Mouse (Mus musculus) cerebellum, adult 11 months (tissue): ENCODE measurements around the gene Atg4b.
A peak's percentile ranks its signal among the peaks of the same experiment; 100 is the strongest.
"Not testable (repeated sequence)": the region's sequence is repeated elsewhere in the genome, so short reads cannot be mapped to it uniquely, and the experiment has no call there.

Source experiments
- DNase-seq: peaks from one replicate; pipeline ENCODE4 v3.0.0; 2022

Atg4b gene

GRCm38 (mm10) chr1:93760076-93760475 is 8.8 kb downstream of the Atg4b start:
- DNase-seq: no peak

GRCm38 (mm10) chr1:93763531-93763930 is 12.2 kb downstream of the Atg4b start:
- not testable (repeated sequence) for DNase-seq

DNA sequence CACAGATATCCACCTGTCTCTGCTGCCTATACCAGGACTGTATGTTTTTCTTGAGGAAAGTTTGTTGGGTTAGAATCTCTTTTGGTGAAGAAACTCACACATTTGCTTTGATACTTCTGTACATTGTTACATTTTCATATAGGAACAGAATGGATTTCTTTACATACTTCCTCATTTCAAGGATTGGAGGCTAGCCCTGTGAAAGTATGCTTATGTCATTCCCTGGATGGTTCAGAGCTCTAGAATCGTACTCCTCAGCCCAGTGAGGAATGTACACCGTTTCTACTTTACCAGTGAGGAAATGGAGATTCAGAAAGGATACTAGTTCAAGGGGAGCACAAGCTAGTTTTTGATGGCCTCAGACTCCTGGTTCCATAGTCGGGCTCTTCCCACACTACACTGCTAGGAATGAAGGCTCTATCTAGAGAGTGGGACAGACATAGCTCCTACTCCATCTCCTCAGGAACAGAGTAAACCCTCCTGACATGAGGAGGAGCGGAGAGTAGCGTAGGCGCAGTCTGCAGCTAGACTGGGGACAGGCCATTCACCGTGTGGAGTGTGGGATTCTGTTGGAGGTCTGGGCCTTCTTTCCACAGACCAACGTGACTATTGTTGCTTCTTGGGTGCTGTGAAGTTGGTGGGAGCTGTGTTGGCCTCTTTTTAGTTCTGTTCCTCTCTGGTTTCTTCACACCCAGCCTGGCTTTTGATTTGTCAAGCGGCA is 13.7 kb downstream of the Atg4b start:
- no peak for DNase-seq

DNA sequence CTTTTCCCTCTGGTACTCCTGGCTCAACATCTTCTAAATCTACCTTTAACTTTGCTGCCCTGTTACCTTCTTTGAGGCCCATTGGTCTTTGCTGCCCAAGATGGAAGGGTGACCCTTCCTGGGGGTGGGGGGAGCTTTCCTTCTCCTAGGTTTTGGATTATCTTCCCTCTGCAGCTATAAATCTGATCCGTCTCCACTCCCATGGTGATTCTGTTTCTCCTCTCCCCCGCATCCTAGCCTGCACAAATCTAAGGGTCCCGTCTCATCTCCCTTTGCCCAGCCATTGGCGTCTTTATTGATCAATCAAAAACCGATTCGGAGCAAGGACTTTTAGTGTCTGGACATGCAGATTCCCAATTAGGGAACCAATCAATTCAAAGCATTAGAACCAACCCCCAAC is 16.3 kb downstream of the Atg4b start:
- no peak for DNase-seq

GRCm38 (mm10) chr1:93769901-93770300 is 18.6 kb downstream of the Atg4b start:
- DNase-seq: no peak

- no peak for DNase-seq
These were observed 25.4 kb downstream of the Atg4b start for GRCm38 (mm10) chr1:93776686-93777085.

DNA sequence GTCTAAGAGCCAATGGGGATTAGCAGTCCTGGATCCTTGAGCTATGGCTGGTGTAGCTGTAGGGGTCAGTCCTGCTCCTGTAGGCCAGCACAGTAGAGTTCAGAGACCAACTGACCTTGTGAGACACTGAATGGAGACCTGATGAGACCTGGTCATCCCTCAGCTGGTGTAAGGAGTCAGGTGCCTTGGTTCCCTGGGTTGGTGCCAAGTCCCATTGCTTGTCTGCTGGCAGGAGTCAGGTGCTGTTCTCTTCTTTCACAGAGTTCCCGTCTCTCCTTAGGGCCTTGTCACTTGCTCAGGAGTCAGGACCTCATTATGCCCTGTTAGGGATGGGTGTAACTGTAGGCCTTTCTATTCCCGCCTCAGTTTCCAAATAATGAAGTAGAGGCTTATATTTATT is 35.6 kb downstream of the Atg4b start:
- DNase-seq: no peak

DNA sequence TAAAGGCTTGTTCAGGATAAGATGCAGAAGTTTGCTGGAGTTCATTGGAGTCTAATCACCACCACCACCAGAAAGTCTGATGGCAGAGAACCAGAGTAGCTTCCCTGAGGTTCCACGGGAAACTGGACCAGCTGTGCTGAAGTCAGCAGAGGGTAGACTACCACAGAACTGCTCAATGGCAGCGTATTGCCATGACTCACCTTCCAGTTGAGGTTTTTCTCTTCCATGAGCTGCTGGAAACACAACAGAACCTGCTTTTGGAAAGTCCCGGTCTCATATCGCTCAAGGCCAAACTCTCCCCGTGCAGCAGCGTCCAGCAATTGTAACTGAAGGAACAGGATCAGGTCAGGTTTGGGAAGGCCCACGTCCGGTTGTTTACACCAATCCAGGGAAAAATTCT is 43.2 kb downstream of the Atg4b start:
- DNase-seq: no peak

DNA sequence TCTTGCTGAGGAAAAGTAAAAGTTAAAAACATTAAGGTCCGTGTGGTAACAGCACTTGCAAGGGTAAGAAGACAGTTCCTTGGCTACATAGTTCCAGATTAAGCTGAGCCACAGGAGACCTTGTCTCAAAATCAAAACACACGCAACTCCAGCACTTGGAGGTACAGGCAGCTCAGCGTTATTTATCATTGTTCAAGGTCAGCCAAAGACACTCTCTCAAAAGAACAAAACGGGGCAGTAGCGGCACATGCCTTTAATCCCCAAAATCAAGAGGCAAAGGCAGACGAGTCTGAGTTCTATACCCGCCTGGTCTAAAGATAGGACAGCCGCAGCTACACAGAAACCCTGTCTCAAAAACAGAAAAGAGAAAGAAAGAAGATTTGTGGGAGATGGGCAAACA is 44.6 kb downstream of the Atg4b start:
- DNase-seq: no peak

DNA sequence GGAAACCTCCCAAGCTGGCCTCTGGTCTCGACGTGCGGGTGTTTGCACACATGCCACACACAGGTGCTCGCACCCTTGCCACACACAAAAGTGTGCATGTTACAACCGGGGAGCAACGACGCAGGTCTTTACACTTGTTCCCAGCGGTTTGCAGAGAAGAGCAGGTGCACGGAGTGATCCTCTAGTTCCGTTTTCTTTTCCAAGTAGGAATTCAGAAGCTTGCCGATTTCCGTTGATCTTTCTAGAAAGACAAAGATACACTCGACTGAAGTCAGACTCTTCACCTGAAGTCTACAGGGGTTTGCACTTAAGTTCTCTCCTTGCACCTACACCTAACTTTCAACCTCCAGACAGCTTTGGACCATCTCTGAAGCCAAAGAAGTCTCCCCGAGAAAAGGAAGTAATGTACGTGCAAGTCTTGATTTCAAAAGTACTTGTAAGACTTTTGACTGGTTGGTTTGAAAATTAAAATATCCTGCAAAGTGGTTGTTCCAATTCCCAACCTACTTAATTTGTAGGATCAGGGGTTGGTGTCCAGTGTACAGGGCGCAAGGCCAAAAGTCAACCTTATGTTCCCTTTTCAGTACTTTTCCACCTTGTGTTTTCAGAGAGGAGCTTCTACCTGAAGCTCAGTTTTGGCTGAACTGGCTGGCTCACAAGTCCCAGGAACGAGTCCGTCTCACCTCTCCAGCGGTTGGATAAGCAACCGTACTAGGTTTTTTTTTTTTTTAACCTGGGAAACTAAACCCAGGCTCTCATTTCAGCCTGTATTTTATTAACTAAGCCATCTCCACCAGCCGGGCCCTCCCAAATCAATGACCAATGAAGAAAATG is 49.6 kb downstream of the Atg4b start:
- no peak for DNase-seq

DNA sequence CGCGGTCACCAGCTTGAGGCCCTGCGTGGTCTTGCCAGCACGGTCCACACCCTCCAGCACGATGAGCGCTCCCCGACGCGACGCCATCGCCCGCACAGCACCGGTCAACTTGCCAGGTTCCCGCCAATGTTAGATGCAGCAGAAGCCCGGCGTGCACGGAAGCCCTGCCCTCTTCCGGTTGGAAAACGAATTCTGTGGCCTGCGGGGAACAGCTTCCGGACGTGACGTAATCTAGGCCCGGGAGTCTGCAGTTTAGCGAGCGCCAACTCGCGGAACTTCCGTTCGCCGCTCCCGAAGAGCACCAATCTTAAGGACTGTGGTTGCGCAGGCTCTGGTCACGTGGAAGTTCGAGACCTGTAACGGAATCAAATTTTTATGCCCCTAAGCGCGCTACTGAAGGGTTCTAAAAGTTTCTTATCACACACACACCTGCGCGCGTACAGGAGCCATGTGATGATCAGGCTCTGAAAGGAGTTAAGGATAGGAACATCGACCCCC is 50.5 kb downstream of the Atg4b start, which contains the start of gene Dtymk:
Gene Dtymk (minus strand): TSS at position 194 of the 498 bp plus-strand sequence.
- DNase-seq: peak; percentile 91

GRCm38 (mm10) chr1:93802771-93803170 is 51.5 kb downstream of the Atg4b start:
- no peak for DNase-seq

DNA sequence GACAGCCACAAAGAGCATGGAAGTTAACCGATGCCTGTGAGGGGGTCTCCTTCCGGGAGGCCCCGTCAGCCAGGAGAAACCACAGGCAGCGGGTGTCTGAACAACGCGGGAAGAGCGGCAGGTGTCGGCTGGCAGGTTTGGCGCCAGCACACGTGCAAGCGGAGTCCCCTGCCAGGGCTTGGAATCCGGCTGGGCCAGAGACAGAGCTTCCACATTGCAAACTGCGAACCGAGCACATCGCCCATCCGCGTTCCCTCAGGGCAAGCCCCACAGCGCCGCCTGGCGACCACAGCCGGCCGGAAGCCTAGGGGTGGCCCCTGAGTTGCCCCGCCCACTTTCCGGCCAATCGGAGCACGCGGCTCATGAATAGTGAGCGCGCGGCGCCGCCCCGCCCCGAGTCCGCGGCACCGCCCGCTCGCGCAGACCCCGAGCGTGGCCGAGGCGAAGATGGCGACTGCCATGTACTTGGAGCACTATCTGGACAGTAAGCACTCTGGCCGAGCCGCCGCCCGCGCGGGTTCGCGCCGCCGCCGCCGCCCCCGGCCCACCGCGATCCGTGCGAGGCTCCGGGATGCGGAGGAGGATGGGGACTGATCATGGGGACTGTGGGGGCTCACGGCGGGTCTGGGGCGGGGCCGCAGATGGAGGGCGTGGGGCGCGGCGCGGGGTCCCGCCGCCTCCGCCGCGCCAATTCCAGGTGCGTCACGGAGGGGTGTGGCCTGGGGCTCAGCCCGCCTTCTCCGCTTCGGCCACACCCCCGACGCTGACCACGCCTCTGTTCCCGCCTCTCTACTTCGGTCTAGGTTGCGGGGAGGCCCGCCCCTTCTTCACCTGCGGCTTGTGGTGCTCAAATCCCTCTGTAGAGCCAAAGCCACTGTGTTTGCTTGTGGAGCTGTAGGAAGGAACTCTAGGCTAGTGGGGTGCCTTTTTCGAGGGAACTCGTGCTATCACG is 52.5 kb downstream of the Atg4b start, which contains the start of gene Ing5:
Gene Ing5 (plus strand): TSS at position 410 of the 952 bp plus-strand sequence.
- peak; percentile 100 for DNase-seq

- DNase-seq: no peak
These were observed 53.5 kb downstream of the Atg4b start for GRCm38 (mm10) chr1:93804818-93805217.

GRCm38 (mm10) chr1:93805221-93805951 is 54.1 kb downstream of the Atg4b start:
- DNase-seq: no peak

DNA sequence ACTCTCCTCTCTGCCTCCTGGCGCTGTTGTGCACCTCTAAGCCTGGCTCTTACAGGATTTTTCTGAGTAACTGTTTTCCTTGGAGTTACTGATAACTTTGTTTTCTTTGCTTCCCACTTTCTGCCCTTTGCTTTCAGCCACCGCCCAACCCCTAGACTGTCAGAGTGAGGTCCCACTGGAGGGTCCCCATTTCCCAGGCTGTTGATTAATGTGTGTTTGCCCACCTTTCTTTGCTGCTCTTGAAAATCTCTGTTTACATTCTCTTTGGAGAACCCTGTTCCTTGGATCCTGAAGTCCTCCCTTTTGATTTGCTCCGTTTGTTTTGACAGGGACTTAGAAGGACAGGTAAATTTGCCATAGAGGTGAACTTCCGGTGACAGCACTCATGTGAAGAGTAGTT is 57.6 kb downstream of the Atg4b start:
- no peak for DNase-seq

GRCm38 (mm10) chr1:93810011-93810410 is 58.7 kb downstream of the Atg4b start:
- DNase-seq: no peak

GRCm38 (mm10) chr1:93811495-93812039 is 60.3 kb downstream of the Atg4b start:
- no peak for DNase-seq

DNA sequence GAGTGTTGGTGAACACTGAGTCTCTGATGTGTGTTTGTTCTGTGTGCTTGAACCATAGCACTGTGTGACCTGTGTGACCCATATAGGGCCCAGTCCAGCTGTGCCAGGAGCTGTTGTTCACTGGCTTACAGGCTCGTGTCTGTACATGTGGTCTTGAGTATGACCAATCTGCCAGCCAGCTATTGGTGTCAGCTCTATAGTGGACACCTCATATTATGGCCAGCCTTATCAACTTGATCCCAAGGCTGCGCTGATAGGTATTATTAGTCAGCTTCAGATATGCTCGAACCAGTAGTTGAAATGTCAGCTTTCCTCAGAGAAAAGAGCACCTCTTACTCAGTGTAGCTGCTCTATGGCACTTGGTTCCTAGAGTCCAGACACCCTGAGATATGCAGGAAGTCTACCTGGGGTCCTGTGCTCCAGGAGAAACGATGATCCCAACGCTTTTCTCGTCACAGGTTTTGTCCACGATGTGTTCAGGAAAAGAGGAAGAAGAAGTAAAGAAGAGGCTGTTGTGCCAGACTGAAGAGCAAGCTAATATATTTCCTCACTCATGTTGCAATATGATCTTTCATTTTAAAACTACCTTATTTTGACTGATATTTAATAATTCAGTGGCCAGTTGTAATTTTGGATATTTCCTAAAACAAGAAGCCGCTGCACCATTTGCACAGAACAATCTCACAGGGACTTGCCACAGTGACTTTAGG is 66.7 kb downstream of the Atg4b start:
- no peak for DNase-seq

- no peak for DNase-seq
These were observed 67.4 kb downstream of the Atg4b start for GRCm38 (mm10) chr1:93818722-93819121.
